Mouse (Mus musculus): ENCODE results near the gene Tbcc. TPM values are rescaled to one million over a fixed set of nuclear protein-coding genes. Genes with fewer than 3 reads are reported as not detected.
A peak's percentile ranks its signal among the peaks of the same experiment; 100 is the strongest.

The Tbcc gene
- polyA plus RNA-seq, 1 experiment from 2014 or later = 51.0 TPM

- Histone ChIP-seq H3K4me1 (ENCODE audit: insufficient read depth, low read depth, low read length) (peaks cover 13% of the 10 kb centered on the region; the same call in 1 of the 2 replicates), H3K9me3 (ENCODE audit: low read length) (no peaks in the 10 kb centered on the region), H3K4me3 (ENCODE audit: low read depth, low read length) (peak overlapping the region; percentile 82), H3K27ac (ENCODE audit: low read length) (peak overlapping the region; percentile 81), H3K27me3 (replicated peaks; ENCODE audit: insufficient read depth, low read length) (no peaks in the 10 kb centered on the region), H3K36me3 (ENCODE audit: insufficient read depth, low read length) (no peaks in the 10 kb centered on the region), H3K9ac (replicated peaks; ENCODE audit: low read depth) (peak overlapping the region; percentile 85), H3K4me2 (replicated peaks; ENCODE audit: low read depth, low read length) (peak overlapping the region; percentile 95)
- DNase-seq (ENCODE audit: low spot score) (peak; percentile 50), ATAC-seq (peak; percentile 24)
- WGBS = 1% methylated on average over 60 of the region's 64 CpGs
- TF ChIP-seq CTCF (IDR thresholded peaks at IDR 0.05) = 0 out of 2 replicates have a peak, but pooled peaks have one; percentile 12
- TF ChIP-seq EP300 (IDR thresholded peaks at IDR 0.05) = no peak
Measured at GRCm38 (mm10) chr17:46890843-46891594, 535 bp downstream of the Tbcc start.

GRCm38 (mm10) chr17:46895426-46895825 is 4.9 kb downstream of the Tbcc start:
- Histone ChIP-seq H3K27ac (ENCODE audit: low read length) (no peak overlapping the region), H3K36me3 (ENCODE audit: insufficient read depth, low read length) (no peaks in the 10 kb centered on the region), H3K4me1 (ENCODE audit: insufficient read depth, low read depth, low read length) (peaks cover 18% of the 10 kb centered on the region; the same call in 1 of the 2 replicates), H3K9ac (replicated peaks; ENCODE audit: low read depth) (no peak overlapping the region), H3K4me2 (replicated peaks; ENCODE audit: low read depth, low read length) (no peak overlapping the region), H3K9me3 (ENCODE audit: low read length) (no peaks in the 10 kb centered on the region), H3K27me3 (replicated peaks; ENCODE audit: insufficient read depth, low read length) (no peaks in the 10 kb centered on the region), H3K4me3 (ENCODE audit: low read depth, low read length) (no peak overlapping the region)
- WGBS = 74% methylated on average over 9 of the region's 9 CpGs
- TF ChIP-seq CTCF (IDR thresholded peaks at IDR 0.05) (no peak), EP300 (IDR thresholded peaks at IDR 0.05) (peak; percentile 54; the same call in 1 of the 2 replicates)
- no peak for ATAC-seq
- DNase-seq (ENCODE audit: low spot score) = no peak

GRCm38 (mm10) chr17:46897221-46897950 is 6.9 kb downstream of the Tbcc start:
- Histone ChIP-seq H3K36me3 (ENCODE audit: insufficient read depth, low read length) (no peaks in the 10 kb centered on the region), H3K27ac (ENCODE audit: low read length) (no peak overlapping the region), H3K9me3 (ENCODE audit: low read length) (no peaks in the 10 kb centered on the region), H3K27me3 (replicated peaks; ENCODE audit: insufficient read depth, low read length) (no peaks in the 10 kb centered on the region), H3K9ac (replicated peaks; ENCODE audit: low read depth) (no peak overlapping the region), H3K4me2 (replicated peaks; ENCODE audit: low read depth, low read length) (no peak overlapping the region), H3K4me1 (ENCODE audit: insufficient read depth, low read depth, low read length) (peaks cover 7% of the 10 kb centered on the region; the same call in 1 of the 2 replicates), H3K4me3 (ENCODE audit: low read depth, low read length) (no peak overlapping the region)
- TF ChIP-seq EP300 (IDR thresholded peaks at IDR 0.05) (no peak), CTCF (IDR thresholded peaks at IDR 0.05) (no peak)
- ATAC-seq (peak; percentile 85), DNase-seq (ENCODE audit: low spot score) (peak; percentile 59)
- 27% methylated on average over 13 of the region's 13 CpGs for WGBS

GRCm38 (mm10) chr17:46900941-46901340 is 10.5 kb downstream of the Tbcc start:
- Histone ChIP-seq H3K36me3 (ENCODE audit: insufficient read depth, low read length) (no peaks in the 10 kb centered on the region), H3K4me3 (ENCODE audit: low read depth, low read length) (no peak overlapping the region), H3K9me3 (ENCODE audit: low read length) (no peaks in the 10 kb centered on the region), H3K9ac (replicated peaks; ENCODE audit: low read depth) (no peak overlapping the region), H3K27me3 (replicated peaks; ENCODE audit: insufficient read depth, low read length) (no peaks in the 10 kb centered on the region), H3K27ac (ENCODE audit: low read length) (no peak overlapping the region), H3K4me1 (ENCODE audit: insufficient read depth, low read depth, low read length) (peaks cover 4% of the 10 kb centered on the region; the same call in 1 of the 2 replicates), H3K4me2 (replicated peaks; ENCODE audit: low read depth, low read length) (no peak overlapping the region)
- ATAC-seq (no peak), DNase-seq (ENCODE audit: low spot score) (no peak)
- TF ChIP-seq CTCF (IDR thresholded peaks at IDR 0.05) = no peak
- no peak for TF ChIP-seq EP300 (IDR thresholded peaks at IDR 0.05)
- 57% methylated on average over 2 of the region's 2 CpGs for WGBS

GRCm38 (mm10) chr17:46903876-46904490 is 13.5 kb downstream of the Tbcc start:
- peak; percentile 82 for DNase-seq (ENCODE audit: low spot score)
- no peaks in the 10 kb centered on the region for H3K36me3 ChIP-seq (ENCODE audit: insufficient read depth, low read length)
- no peaks in the 10 kb centered on the region for H3K4me1 ChIP-seq (ENCODE audit: insufficient read depth, low read depth, low read length)
- no peaks in the 10 kb centered on the region for H3K27me3 ChIP-seq (replicated peaks; ENCODE audit: insufficient read depth, low read length)
- no peak overlapping the region for H3K9ac ChIP-seq (replicated peaks; ENCODE audit: low read depth)
- no peak overlapping the region for H3K4me2 ChIP-seq (replicated peaks; ENCODE audit: low read depth, low read length)
- peak; percentile 81 for ATAC-seq
- H3K27ac ChIP-seq (ENCODE audit: low read length) = no peak overlapping the region
- WGBS = 20% methylated on average over 19 of the region's 19 CpGs
- no peak overlapping the region for H3K4me3 ChIP-seq (ENCODE audit: low read depth, low read length)
- H3K9me3 ChIP-seq (ENCODE audit: low read length) = no peaks in the 10 kb centered on the region
- TF ChIP-seq CTCF (IDR thresholded peaks at IDR 0.05) = peak; percentile 96
- TF ChIP-seq EP300 (IDR thresholded peaks at IDR 0.05) = no peak

GRCm38 (mm10) chr17:46910186-46910585 is 19.7 kb downstream of the Tbcc start, which contains the start of gene Prph2:
Gene Prph2, plus strand, starts transcription at chr17:46910459.
- H3K27ac ChIP-seq (ENCODE audit: low read length) = no peak within 1 kb of the TSS
- WGBS = 91% methylated on average over 10 of the region's 10 CpGs
- H3K9ac ChIP-seq (replicated peaks; ENCODE audit: low read depth) = no peak within 1 kb of the TSS
- no peaks in the 10 kb centered on the region for H3K4me1 ChIP-seq (ENCODE audit: insufficient read depth, low read depth, low read length)
- no peak for DNase-seq (ENCODE audit: low spot score)
- TF ChIP-seq CTCF (IDR thresholded peaks at IDR 0.05) (no peak), EP300 (IDR thresholded peaks at IDR 0.05) (no peak)
- no peak for ATAC-seq
- H3K9me3 ChIP-seq (ENCODE audit: low read length) = no peaks in the 10 kb centered on the region
- H3K4me3 ChIP-seq (ENCODE audit: low read depth, low read length) = no peak within 1 kb of the TSS
- no peaks in the 10 kb centered on the region for H3K27me3 ChIP-seq (replicated peaks; ENCODE audit: insufficient read depth, low read length)
- no peaks in the 10 kb centered on the region for H3K36me3 ChIP-seq (ENCODE audit: insufficient read depth, low read length)
- H3K4me2 ChIP-seq (replicated peaks; ENCODE audit: low read depth, low read length) = no peak within 1 kb of the TSS
